In genomic region chr1:62911426-62911825, GRCm38 (mm10) we compare ENCODE assay signal across 12 mouse cellular contexts.
"Had no signal": no experiment of that assay in that cellular context is flagged by ENCODE, and none has a peak within 500 bp of the region (broad histone marks: within the 10 kb centered on the region; RNA-seq: fewer than 3 reads in every experiment).

No protein-coding gene starts in this region.

- H3K4me2 ChIP-seq: liver, embryonic 11.5 days; lung, embryonic 15.5 days; midbrain, embryonic 12.5 days; neural tube, embryonic 12.5 days; stomach, embryonic 15.5 days had no signal

- H3K27ac ChIP-seq: lung, embryonic 15.5 days; midbrain, embryonic 12.5 days; neural tube, embryonic 12.5 days; stomach, embryonic 15.5 days had no signal

- H3K4me1 ChIP-seq: lung, embryonic 15.5 days; stomach, embryonic 15.5 days had no signal

- H3K4me3 ChIP-seq: lung, embryonic 15.5 days; midbrain, embryonic 12.5 days; neural tube, embryonic 12.5 days; stomach, embryonic 15.5 days had no signal

- H3K9ac ChIP-seq: lung, embryonic 15.5 days; midbrain, embryonic 12.5 days; neural tube, embryonic 12.5 days; stomach, embryonic 15.5 days had no signal

- H3K36me3 ChIP-seq: lung, embryonic 15.5 days; midbrain, embryonic 12.5 days; neural tube, embryonic 12.5 days; stomach, embryonic 15.5 days had no signal

- H3K27me3 ChIP-seq: lung, embryonic 15.5 days; neural tube, embryonic 12.5 days; stomach, embryonic 15.5 days had no signal

- DNase-seq: kidney, adult 8-10 months; kidney, postnatal 25 days; left cerebral cortex, postnatal 4 days; right cerebral cortex, postnatal 14 days; thymus, postnatal 4 days had no signal

- ATAC-seq: intestine, embryonic 16.5 days; midbrain, embryonic 16.5 days had no signal

- H3K9me3 ChIP-seq: lung, embryonic 15.5 days; midbrain, embryonic 12.5 days; neural tube, embryonic 12.5 days; stomach, embryonic 15.5 days had no signal
